Mouse (Mus musculus) kidney, postnatal 10 days (tissue): ENCODE results near the gene Fsd1l.
"Not testable (repeated sequence)": the region's sequence is repeated elsewhere in the genome, so short reads cannot be mapped to it uniquely, and the experiment has no call there.

Source experiments
- DNase-seq: peaks from one replicate; pipeline ENCODE4 v3.0.0; 2021; ENCODE audit warnings: mixed read lengths

Fsd1l gene

GRCm38 (mm10) chr4:53630963-53631315 is 332 bp upstream of the Fsd1l start:
- DNase-seq, result no peak

DNA sequence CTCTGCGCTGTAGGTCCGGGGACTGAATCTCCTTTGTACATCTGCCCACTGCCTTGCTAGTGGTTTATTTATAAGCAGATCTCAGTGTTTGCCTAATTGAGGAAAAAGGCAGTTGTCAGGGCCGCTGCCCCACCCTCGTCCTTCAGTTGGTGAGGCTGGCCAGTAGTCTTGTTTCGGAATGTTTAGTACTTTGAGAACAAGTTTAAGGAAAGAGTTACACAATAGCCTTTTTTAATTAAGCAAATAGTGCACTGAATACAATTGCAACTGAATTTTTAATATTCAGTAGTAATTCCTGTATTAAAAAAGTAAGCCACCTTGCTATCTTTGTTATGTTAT is 709 bp downstream of the Fsd1l start:
- DNase-seq, result no peak

DNA sequence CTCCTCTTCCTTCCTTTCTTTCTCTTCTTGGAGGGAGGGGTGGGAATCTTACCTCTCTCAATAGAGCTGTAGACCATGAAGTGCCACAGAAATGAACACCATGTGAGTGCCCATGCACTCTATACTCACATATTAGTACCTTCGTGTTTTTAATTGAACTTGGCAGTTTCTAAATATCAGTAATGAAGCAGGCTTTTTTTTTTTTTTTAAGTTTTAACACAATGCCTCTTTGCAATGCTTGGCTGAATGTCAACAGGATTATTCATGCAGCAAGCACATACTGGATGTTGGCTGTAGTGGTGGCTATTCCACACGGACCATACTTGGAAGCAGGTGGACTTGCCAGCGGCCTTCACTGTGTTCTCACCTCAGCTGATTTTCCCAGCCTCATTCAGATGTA is 4.1 kb downstream of the Fsd1l start:
- no peak for DNase-seq

DNA sequence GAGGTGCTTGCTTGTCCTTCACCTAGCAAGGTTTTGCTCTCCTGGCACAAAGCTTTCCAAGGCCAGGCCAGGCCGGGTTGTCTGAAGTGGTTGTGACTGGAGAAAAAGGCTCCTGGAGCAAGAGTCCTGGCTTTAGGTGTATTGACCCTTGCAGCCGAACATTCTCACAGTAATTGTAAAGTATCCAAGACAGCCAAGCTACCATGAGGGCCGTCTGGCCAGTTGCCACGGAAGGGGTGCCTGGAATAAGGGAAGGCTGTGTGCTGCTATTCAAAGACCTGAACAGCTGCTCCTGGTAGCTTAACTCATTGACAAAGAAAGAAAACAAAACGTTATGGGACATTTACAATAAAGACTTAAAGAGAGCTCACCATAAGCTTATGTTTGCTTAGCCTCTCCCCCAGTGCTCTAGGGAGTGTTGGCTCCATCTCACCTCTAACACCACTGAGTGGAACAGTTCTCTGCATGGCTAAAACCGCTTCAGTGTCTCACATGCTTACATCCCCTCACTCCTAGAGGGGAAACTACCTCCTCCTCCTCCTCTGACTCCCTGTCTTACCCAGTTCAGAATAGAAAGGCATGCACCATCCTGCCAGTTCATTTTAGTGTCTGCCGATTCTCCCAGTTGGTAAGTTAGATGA is 6.1 kb downstream of the Fsd1l start:
- DNase-seq, result no peak

- DNase-seq, result no peak
Measured at GRCm38 (mm10) chr4:53638549-53639123, 7.4 kb downstream of the Fsd1l start.

- no peak for DNase-seq
Measured at GRCm38 (mm10) chr4:53658029-53658428, 26.8 kb downstream of the Fsd1l start.

- no peak for DNase-seq
Measured at GRCm38 (mm10) chr4:53660711-53661110, 29.4 kb downstream of the Fsd1l start.

- DNase-seq, result peak; percentile 11
Measured at GRCm38 (mm10) chr4:53682092-53682491, 50.8 kb downstream of the Fsd1l start.

- DNase-seq, result no peak
Measured at GRCm38 (mm10) chr4:53688965-53689364, 57.7 kb downstream of the Fsd1l start.

DNA sequence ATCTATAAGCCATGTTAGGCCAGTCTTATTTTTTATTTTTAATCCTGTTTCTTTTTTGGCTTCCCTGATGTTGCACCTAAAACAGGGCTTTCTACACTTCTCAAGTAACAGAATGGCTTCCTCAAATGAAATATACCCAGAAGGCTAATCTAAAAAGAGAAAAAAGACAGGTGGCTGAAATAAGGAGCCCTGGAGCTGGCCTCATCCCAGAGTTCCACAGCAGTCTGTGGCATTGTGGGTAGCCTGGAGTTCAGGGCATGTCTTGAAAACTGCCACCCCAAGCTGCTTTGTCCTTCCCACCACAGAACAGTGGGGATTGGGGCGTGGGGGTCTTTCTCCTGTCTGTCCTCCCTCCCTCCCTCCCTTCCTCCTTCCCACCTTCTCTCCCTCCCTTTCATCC is 60.1 kb downstream of the Fsd1l start:
- DNase-seq, result no peak

- not testable (repeated sequence) for DNase-seq
Measured at GRCm38 (mm10) chr4:53709166-53709565, 77.9 kb downstream of the Fsd1l start.

DNA sequence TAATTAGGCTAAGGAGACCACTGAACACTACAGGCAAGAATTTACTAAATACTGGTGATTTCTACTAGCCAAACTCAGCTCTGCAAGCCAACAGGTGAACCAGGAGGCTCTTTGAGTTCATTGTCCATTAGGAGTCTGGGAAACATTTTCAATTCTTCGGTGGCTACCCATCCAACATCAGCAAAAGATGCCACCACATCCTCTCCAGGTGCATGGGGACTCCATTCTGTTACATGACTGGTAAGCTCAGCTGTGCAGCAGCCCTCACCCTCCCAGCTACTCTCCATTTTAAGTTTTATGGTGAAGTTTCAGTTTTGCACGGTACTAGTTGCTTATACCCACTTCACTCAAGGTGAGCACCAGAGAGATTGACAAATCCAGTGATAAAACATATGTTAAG is 78.8 kb downstream of the Fsd1l start:
- DNase-seq, result no peak

GRCm38 (mm10) chr4:53710555-53711328 is 79.5 kb downstream of the Fsd1l start:
- DNase-seq, result no peak

GRCm38 (mm10) chr4:53713704-53714050 is 82.4 kb downstream of the Fsd1l start, which contains the start of gene Fktn:
Fktn (plus strand) TSS chr4:53713998.
- no peak for DNase-seq

DNA sequence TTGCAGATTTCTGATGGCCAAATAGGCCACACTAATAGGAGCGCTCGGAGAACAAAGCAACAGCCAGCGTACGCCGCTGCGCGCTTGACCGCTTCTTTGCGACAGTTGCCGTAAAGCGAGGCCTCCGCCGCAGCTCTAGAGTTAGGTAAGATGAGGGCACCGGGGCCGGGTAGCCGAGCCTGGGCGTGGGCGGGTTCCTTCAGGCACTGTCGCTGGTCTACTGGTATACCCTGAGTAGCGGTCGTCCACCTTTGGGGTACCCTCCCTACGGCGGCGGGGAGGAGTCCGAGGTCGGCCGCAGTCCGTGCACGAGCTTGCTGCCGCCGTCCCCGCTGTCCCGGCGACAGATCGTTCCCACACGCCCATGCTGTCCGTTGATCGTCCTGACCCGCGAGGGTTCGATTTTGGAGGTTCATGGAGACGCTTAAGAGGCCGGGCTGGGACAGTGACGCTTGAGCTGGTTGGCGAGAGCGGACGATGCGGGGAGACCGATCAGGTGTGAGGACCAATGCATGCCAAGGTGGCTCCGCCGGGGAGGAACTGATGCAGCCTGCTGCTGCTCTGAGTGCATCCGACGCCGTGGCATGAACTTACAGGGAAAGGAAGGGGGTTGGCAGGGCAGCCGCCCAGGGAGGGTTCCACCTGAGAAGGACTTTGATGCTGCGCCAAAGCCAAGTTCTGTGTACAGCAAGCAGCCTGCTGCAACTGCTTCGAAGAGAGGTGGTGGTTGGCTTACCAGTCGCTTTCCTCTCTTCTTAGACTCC is 83.0 kb downstream of the Fsd1l start:
- DNase-seq, result peak; percentile 96

DNA sequence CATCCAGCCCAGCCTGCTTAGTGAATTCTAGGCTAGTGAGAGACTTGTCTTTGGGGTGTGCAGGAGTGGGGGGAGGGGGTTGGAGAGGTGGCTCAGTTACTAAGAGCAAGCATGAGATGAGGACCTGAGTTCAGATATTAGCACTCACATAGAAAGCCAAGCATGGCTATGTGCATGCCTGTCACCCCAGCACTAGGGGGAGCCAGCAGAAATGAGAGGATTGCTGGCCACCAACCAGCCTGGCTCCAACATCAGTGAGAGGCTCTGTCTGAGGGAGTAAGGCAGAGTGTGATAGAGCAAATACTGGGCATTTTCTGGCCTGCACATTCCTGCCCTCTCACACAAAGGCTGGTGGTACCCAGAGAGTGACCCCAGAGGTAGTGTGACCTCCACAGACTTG is 84.7 kb downstream of the Fsd1l start:
- DNase-seq, result no peak

DNA sequence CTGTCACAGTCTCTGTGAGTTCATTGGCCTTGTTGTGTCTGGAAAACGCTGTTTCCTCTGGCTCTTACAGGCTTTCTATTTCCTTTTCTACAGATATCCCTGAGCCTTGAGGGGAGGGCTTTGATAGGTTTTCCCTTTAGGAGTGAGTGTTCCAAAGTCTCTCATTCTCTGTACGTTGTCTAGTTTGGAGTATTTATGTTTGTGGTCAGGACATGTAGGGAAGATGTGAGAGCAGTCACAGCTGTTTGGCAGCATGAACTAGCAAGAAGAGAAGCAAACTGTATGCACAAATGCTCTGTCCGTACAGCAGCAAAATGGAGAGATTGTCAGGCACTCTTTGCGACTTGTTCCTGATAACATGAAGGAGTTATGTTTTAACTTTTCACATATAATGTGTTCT is 86.3 kb downstream of the Fsd1l start:
- DNase-seq, result peak; percentile 24

- no peak for DNase-seq
Measured at GRCm38 (mm10) chr4:53718261-53718660, 87.0 kb downstream of the Fsd1l start.

DNA sequence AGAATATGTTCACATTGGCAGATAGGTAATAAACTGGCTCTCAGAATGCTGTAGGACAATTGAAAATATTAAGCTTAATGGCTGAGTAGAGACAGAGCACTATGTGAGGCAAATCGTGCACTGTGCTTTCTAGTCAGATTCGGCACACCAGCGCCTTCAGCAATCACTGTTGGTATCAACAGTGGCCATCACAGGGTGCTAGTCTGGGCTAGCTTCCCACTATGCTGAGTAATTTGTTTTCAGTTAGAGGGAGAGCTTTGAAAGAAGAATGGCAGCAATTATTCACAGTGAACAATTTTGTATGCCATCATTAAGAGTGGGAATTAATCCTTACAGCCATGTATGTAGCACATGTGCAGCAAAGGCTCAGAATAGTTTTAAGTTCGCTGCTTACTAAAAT is 91.2 kb downstream of the Fsd1l start:
- DNase-seq, result no peak

DNA sequence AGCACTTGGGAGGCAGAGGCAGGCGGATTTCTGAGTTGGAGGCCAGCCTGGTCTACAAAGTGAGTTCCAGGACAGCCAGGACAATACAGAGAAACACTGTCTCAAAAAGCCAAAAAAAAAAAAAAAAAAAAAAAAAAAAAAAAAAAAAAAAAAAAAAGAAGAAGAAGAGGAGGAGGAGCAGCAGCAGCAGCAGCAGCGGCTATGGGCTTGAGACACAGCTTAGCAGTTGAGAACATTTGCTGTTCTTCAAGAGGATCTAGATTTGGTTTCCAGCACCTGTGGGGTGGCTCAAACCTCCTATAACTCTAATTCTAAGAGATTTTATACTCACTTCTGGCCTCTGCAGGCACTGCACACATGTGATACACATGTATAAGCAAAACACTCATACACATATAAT is 94.8 kb downstream of the Fsd1l start:
- not testable (repeated sequence) for DNase-seq

DNA sequence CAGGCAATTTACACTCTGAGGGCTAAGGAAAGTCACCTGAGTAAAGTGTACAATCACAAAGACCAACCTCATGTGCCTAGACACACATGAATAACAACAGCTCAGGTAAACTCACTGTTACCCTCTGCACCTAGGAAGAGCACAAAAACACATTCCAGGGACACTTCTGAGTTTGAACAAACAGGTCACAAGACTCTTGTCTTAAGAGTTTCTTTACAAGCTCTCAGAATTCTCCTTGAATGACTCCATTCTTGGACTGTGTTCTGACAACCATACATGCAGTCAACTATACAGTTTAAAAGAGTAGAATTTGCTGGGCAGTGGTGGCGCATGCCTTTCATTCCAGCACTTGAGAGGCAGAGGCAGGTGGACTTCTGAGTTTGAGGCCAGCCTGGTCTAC is 96.8 kb downstream of the Fsd1l start:
- DNase-seq, result no peak

GRCm38 (mm10) chr4:53738956-53739616 is 107.8 kb downstream of the Fsd1l start:
- DNase-seq, result peak; percentile 71

DNA sequence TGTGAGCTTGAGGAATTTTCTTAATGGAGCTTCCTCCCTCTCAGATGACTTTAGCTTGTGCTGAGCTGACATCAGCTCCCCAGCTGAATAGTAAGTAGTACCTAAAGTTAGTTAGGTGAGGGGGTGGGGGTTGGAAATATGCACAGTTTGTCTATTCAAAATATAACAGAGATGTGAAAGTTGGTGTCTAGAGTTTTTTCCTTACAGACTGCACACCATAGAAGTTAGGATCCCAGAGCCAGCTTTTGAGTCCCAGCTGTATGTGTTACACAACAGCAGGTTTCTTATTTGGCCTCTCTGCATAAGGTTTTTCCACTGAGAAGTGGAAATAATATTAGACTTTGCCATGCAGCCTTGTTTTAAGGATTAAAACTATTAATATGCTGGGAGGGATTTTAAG is 118.6 kb downstream of the Fsd1l start:
- DNase-seq, result no peak
